Comparison of ENCODE assay signal across 21 mouse cellular contexts in genomic region chr11:63967641-63968387, GRCm38 (mm10). TPM values are rescaled to one million over a fixed set of nuclear protein-coding genes. Genes with fewer than 3 reads are reported as not detected.
DNase-seq lines count a peak whose midpoint lies in the region; ATAC-seq and TF ChIP-seq lines count a peak whose summit lies in the region.
"Had no signal": no experiment of that assay in that cellular context is flagged by ENCODE, and none has a peak within 500 bp of the region (broad histone marks: within the 10 kb centered on the region; RNA-seq: fewer than 3 reads in every experiment).

No protein-coding gene starts in this region.

- H3K36me3 ChIP-seq in kidney, adult 2 months (ENCODE audit: control insufficient read depth, insufficient read depth, low read length), result no peaks in the 10 kb centered on the region; the same call in 1 of the 2 replicates
- peaks cover 12% of the 10 kb centered on the region for H3K36me3 ChIP-seq in kidney, embryonic 15.5 days
- no peaks in the 10 kb centered on the region for H3K36me3 ChIP-seq in stomach, embryonic 16.5 days (ENCODE audit: control insufficient read depth, insufficient read depth, low read length)
- H3K36me3 ChIP-seq in stomach, postnatal 0 days (ENCODE audit: control insufficient read depth, insufficient read depth, low read length), result no peaks in the 10 kb centered on the region
- no peaks in the 10 kb centered on the region for H3K36me3 ChIP-seq in hindbrain, postnatal 0 days (ENCODE audit: insufficient read depth, low read length)
- H3K36me3 ChIP-seq: lung, embryonic 15.5 days; stomach, embryonic 15.5 days had no signal

- no peak for ATAC-seq in kidney, embryonic 15.5 days (replicated peaks; ENCODE audit: low FRiP score)
- ATAC-seq in stomach, embryonic 16.5 days (ENCODE audit: insufficient read depth, low FRiP score), result no peak
- ATAC-seq in stomach, postnatal 0 days (ENCODE audit: low FRiP score, low TSS enrichment), result no peak
- no peak for ATAC-seq in hindbrain, postnatal 0 days

- no peak overlapping the region for H3K4me3 ChIP-seq in kidney, adult 2 months (ENCODE audit: insufficient read depth, low read depth, low read length)
- H3K4me3 ChIP-seq in kidney, embryonic 15.5 days (replicated peaks), result no peak overlapping the region
- no peak overlapping the region for H3K4me3 ChIP-seq in stomach, embryonic 16.5 days (replicated peaks; ENCODE audit: low read length)
- no peak overlapping the region for H3K4me3 ChIP-seq in stomach, postnatal 0 days (ENCODE audit: low read depth, low read length)
- no peak overlapping the region for H3K4me3 ChIP-seq in lung, adult 2 months (replicated peaks; ENCODE audit: extremely low read depth, low read depth, low read length)
- H3K4me3 ChIP-seq in hindbrain, postnatal 0 days (ENCODE audit: low read length), result no peak overlapping the region
- H3K4me3 ChIP-seq: heart, embryonic 15.5 days; hindbrain, embryonic 10.5 days; lung, embryonic 15.5 days; neural tube, embryonic 12.5 days; stomach, embryonic 15.5 days had no signal

- no peak overlapping the region for H3K4me2 ChIP-seq in kidney, embryonic 15.5 days
- no peak overlapping the region for H3K4me2 ChIP-seq in stomach, embryonic 16.5 days (ENCODE audit: low read depth, low read length)
- H3K4me2 ChIP-seq in stomach, postnatal 0 days (replicated peaks; ENCODE audit: low read depth), result no peak overlapping the region
- no peak overlapping the region for H3K4me2 ChIP-seq in hindbrain, postnatal 0 days (ENCODE audit: low read depth, low read length)
- H3K4me2 ChIP-seq: heart, embryonic 15.5 days; lung, embryonic 15.5 days; stomach, embryonic 15.5 days had no signal

- no peak for TF ChIP-seq POLR2A in kidney, adult 2 months (IDR thresholded peaks at IDR 0.05; ENCODE audit: low read depth, low read length)
- no peak for TF ChIP-seq POLR2A in lung, adult 2 months (IDR thresholded peaks at IDR 0.05; ENCODE audit: borderline replicate concordance, extremely low read depth, low read depth, low read length)

- no peaks in the 10 kb centered on the region for H3K27me3 ChIP-seq in kidney, adult 2 months (replicated peaks; ENCODE audit: control insufficient read depth, insufficient read depth, low read length)
- H3K27me3 ChIP-seq in kidney, embryonic 15.5 days, result no peaks in the 10 kb centered on the region
- H3K27me3 ChIP-seq in stomach, embryonic 16.5 days (ENCODE audit: control insufficient read depth, insufficient read depth, low read length), result no peaks in the 10 kb centered on the region
- no peaks in the 10 kb centered on the region for H3K27me3 ChIP-seq in stomach, postnatal 0 days (ENCODE audit: control insufficient read depth, insufficient read depth, low read length)
- no peaks in the 10 kb centered on the region for H3K27me3 ChIP-seq in hindbrain, postnatal 0 days (ENCODE audit: insufficient read depth, low read length)
- H3K27me3 ChIP-seq: heart, embryonic 15.5 days; lung, embryonic 15.5 days; neural tube, embryonic 12.5 days had no signal

- TF ChIP-seq EP300 in stomach, postnatal 0 days (optimal IDR thresholded peaks at IDR 0.05), result no peak

- H3K27ac ChIP-seq in kidney, adult 2 months (ENCODE audit: insufficient read depth, low read depth, low read length), result no peak overlapping the region
- H3K27ac ChIP-seq in kidney, embryonic 15.5 days, result no peak overlapping the region
- H3K27ac ChIP-seq in stomach, embryonic 16.5 days (ENCODE audit: low read length), result no peak overlapping the region
- no peak overlapping the region for H3K27ac ChIP-seq in stomach, postnatal 0 days (replicated peaks)
- H3K27ac ChIP-seq in hindbrain, postnatal 0 days, result no peak overlapping the region
- H3K27ac ChIP-seq: heart, embryonic 15.5 days; lung, embryonic 15.5 days; macrophage; neural tube, embryonic 12.5 days had no signal

- TF ChIP-seq CTCF in kidney, adult 2 months (conservative IDR thresholded peaks at IDR 0.05; ENCODE audit: insufficient read depth, insufficient read length, low read depth, low read length), result no peak
- TF ChIP-seq CTCF in stomach, postnatal 0 days (IDR thresholded peaks at IDR 0.05; ENCODE audit: low read depth), result no peak
- no peak for TF ChIP-seq CTCF in lung, adult 2 months (IDR thresholded peaks at IDR 0.05; ENCODE audit: insufficient read depth, low read length)
- TF ChIP-seq CTCF in hindbrain, postnatal 0 days (IDR thresholded peaks at IDR 0.05; ENCODE audit: low read depth), result no peak

- H3K9ac ChIP-seq in kidney, embryonic 15.5 days, result no peak overlapping the region
- 0 out of 2 replicates have a peak overlapping the region, but pooled peaks have one; percentile 18 for H3K9ac ChIP-seq in stomach, embryonic 16.5 days (ENCODE audit: low read length)
- no peak overlapping the region for H3K9ac ChIP-seq in stomach, postnatal 0 days (ENCODE audit: low read length)
- no peak overlapping the region for H3K9ac ChIP-seq in hindbrain, postnatal 0 days (replicated peaks; ENCODE audit: low read length)
- H3K9ac ChIP-seq: heart, embryonic 15.5 days; lung, embryonic 15.5 days; neural tube, embryonic 12.5 days; stomach, embryonic 15.5 days had no signal

- 0 out of 2 replicates have a peak, but pooled peaks cover 3% of the 10 kb centered on the region for H3K4me1 ChIP-seq in kidney, adult 2 months (ENCODE audit: control insufficient read depth, insufficient read depth, low read length)
- H3K4me1 ChIP-seq in kidney, embryonic 15.5 days, result peaks cover 47% of the 10 kb centered on the region
- H3K4me1 ChIP-seq in stomach, embryonic 16.5 days (ENCODE audit: control insufficient read depth, insufficient read depth, low read length), result peaks cover 28% of the 10 kb centered on the region
- H3K4me1 ChIP-seq in stomach, postnatal 0 days (replicated peaks; ENCODE audit: control insufficient read depth, insufficient read depth), result no peaks in the 10 kb centered on the region; the same call in 1 of the 2 replicates
- no peaks in the 10 kb centered on the region for H3K4me1 ChIP-seq in lung, adult 2 months (ENCODE audit: control insufficient read depth, insufficient read depth, low read length)
- 0 out of 2 replicates have a peak, but pooled peaks cover 3% of the 10 kb centered on the region for H3K4me1 ChIP-seq in hindbrain, postnatal 0 days (ENCODE audit: insufficient read depth, low read length)

- DNase-seq in kidney, adult 2 months, result peak; percentile 60
- DNase-seq in stomach, postnatal 0 days (ENCODE audit: low spot score), result no peak
- DNase-seq in kidney, postnatal 25 days, result peak; percentile 57 to 78
- DNase-seq in lung, adult 2 months, result no peak
- no peak for DNase-seq in hindbrain, postnatal 0 days (ENCODE audit: low spot score)
- DNase-seq: cerebellum, adult 18-20 months; cerebellum, postnatal 36 days; gastrocnemius, postnatal 10 days; heart, adult 18-20 months; layer of hippocampus, postnatal 36 days; left cerebral cortex, postnatal 4 days; right cerebral cortex, postnatal 14 days; thymus, postnatal 14 days had no signal

- WGBS in kidney, adult 2 months, result 62% methylated on average over 9 of the region's 9 CpGs
- WGBS in kidney, embryonic 15.5 days, result 76% methylated on average over 9 of the region's 9 CpGs
- WGBS in stomach, embryonic 16.5 days, result 67% methylated on average over 9 of the region's 9 CpGs
- WGBS in stomach, postnatal 0 days, result 65% methylated on average over 9 of the region's 9 CpGs
- WGBS in lung, adult 2 months, result 88% methylated on average over 9 of the region's 9 CpGs
- 83% methylated on average over 9 of the region's 9 CpGs for WGBS in hindbrain, postnatal 0 days

- no peaks in the 10 kb centered on the region for H3K9me3 ChIP-seq in kidney, embryonic 15.5 days (replicated peaks)
- no peaks in the 10 kb centered on the region for H3K9me3 ChIP-seq in stomach, embryonic 16.5 days (replicated peaks; ENCODE audit: control insufficient read depth, low read length)
- H3K9me3 ChIP-seq in stomach, postnatal 0 days (ENCODE audit: control insufficient read depth, low read length), result no peaks in the 10 kb centered on the region
- no peaks in the 10 kb centered on the region for H3K9me3 ChIP-seq in hindbrain, postnatal 0 days (ENCODE audit: low read length)
- H3K9me3 ChIP-seq: heart, embryonic 15.5 days; hindbrain, embryonic 10.5 days; lung, embryonic 15.5 days; neural tube, embryonic 12.5 days; stomach, embryonic 15.5 days had no signal

RNA-seq across cellular contexts. Expression of gene Hs3st3b1, which starts 45.7 kb away (rescaled TPM):
- polyA plus RNA-seq in kidney, adult 2 months (2012; rRNA removed), result 6.7 and 7.2 TPM in 2 replicates
- polyA plus RNA-seq in kidney, embryonic 15.5 days (2015; fragmentation: Nextera tagmentation; extraction: Ambion mirVana), result 33.2 and 34.6 TPM in 2 replicates
- polyA plus RNA-seq in stomach, embryonic 16.5 days (2015; fragmentation: Nextera tagmentation; extraction: Ambion mirVana), result 9.4 and 9.6 TPM in 2 replicates
- 6.9 and 8.3 TPM in 2 replicates for polyA plus RNA-seq in stomach, postnatal 0 days (2015; fragmentation: Nextera tagmentation; extraction: Ambion mirVana)
- 5.5 and 6.3 TPM in 2 replicates for polyA plus RNA-seq in lung, adult 2 months (2012; rRNA removed)
- 12.4 and 13.3 TPM in 2 replicates for total RNA-seq in hindbrain, postnatal 0 days (2014; rRNA removed)
- polyA plus RNA-seq in hindbrain, postnatal 0 days (2015; fragmentation: Nextera tagmentation; extraction: Ambion mirVana), result 2.6 and 2.8 TPM in 2 replicates

Comparison
In these comparisons a context has a peak if more than half of its experiments do, and no peak if none do; other contexts are left out.
1. DNase-seq: peak in kidney, adult 2 months (single experiment) and kidney, postnatal 25 days (2 of 2); none in stomach, postnatal 0 days (single experiment), lung, adult 2 months (single experiment) and hindbrain, postnatal 0 days (single experiment).